Mouse (Mus musculus) myocyte (in vitro differentiated cells): ENCODE data around the gene Atxn7l3. TPM values are rescaled to one million over a fixed set of nuclear protein-coding genes. Genes with fewer than 3 reads are reported as not detected.

Experiments
- H3K27me3 ChIP-seq: one replicate; pipeline ENCODE4 v1.6.1; 2011; ENCODE audit not compliant: control insufficient read depth, insufficient read depth, insufficient read length
- H3K36me3 ChIP-seq: one replicate; pipeline ENCODE4 v1.6.1; 2011; ENCODE audit not compliant: control insufficient read depth, insufficient read depth
- H3K4me2 ChIP-seq: one replicate; pipeline ENCODE4 v1.6.1; 2011; ENCODE audit warnings: low read depth, control low read depth
- H3K4me3 ChIP-seq: one replicate; pipeline ENCODE4 v1.5.1; 2011; ENCODE audit warnings: mild to moderate bottlenecking, control low read depth, moderate library complexity
- H3K79me2 ChIP-seq: one replicate; pipeline ENCODE4 v1.6.1; 2011; ENCODE audit not compliant: control insufficient read depth, insufficient read depth
- H3ac ChIP-seq: one replicate; pipeline ENCODE4 v1.6.1; 2011; ENCODE audit not compliant: control insufficient read depth, insufficient read length
- CEBPB ChIP-seq: IDR thresholded peaks from 2 replicates; pipeline ENCODE4 v1.6.1; 2011; ENCODE audit warnings: mild to moderate bottlenecking, moderate library complexity; ENCODE audit not compliant: poor library complexity, insufficient read depth, severe bottlenecking
- E2F4 ChIP-seq: IDR thresholded peaks from one replicate; pipeline ENCODE4 v1.6.1; 2011; ENCODE audit warnings: mild to moderate bottlenecking, control low read depth, moderate library complexity; ENCODE audit not compliant: insufficient read depth
- MAX ChIP-seq: IDR thresholded peaks from one replicate; pipeline ENCODE4 v1.6.1; 2011; ENCODE audit warnings: low read depth, mild to moderate bottlenecking, control low read depth
- MYOD1 ChIP-seq, 3 experiments: IDR thresholded peaks; one replicate each; pipeline ENCODE4 v1.6.1; 2011; ENCODE audit warnings: control low read depth in 2 of 3, low read depth in 2 of 3, mild to moderate bottlenecking in 2 of 3, moderate library complexity in 1 of 3; ENCODE audit not compliant: insufficient read length in 2 of 3, control insufficient read depth in 1 of 3
- MYOG ChIP-seq, 3 experiments: IDR thresholded peaks; one replicate each; pipeline ENCODE4 v1.6.1; 2011; ENCODE audit warnings: control low read depth in 2 of 3, low read depth in 2 of 3, mild to moderate bottlenecking in 2 of 3; ENCODE audit not compliant: insufficient read length in 2 of 3, control insufficient read depth in 1 of 3, insufficient read depth in 1 of 3
- POLR2A ChIP-seq: IDR thresholded peaks from one replicate; pipeline ENCODE4 v1.6.1; 2011; ENCODE audit warnings: low read depth, mild to moderate bottlenecking, control low read depth, moderate library complexity; ENCODE audit not compliant: insufficient read length
- POLR2AphosphoS2 ChIP-seq: IDR thresholded peaks from one replicate; pipeline ENCODE4 v1.6.1; 2011; ENCODE audit warnings: low read depth, control low read depth; ENCODE audit not compliant: insufficient read length
- REST ChIP-seq: IDR thresholded peaks from one replicate; pipeline ENCODE4 v1.6.1; 2011; ENCODE audit warnings: mild to moderate bottlenecking, control low read depth, moderate library complexity; ENCODE audit not compliant: insufficient read depth, insufficient read length
- SRF ChIP-seq: IDR thresholded peaks from one replicate; pipeline ENCODE4 v1.6.1; 2011; ENCODE audit warnings: low read depth; ENCODE audit not compliant: control insufficient read depth, insufficient read length
- TCF12 ChIP-seq: IDR thresholded peaks from one replicate; pipeline ENCODE4 v1.6.1; 2011; ENCODE audit warnings: mild to moderate bottlenecking, control low read depth; ENCODE audit not compliant: poor library complexity, insufficient read depth, severe bottlenecking
- TCF3 ChIP-seq: IDR thresholded peaks from one replicate; pipeline ENCODE4 v1.6.1; 2011; ENCODE audit warnings: low read depth, control low read depth; ENCODE audit not compliant: insufficient read length
- USF1 ChIP-seq: IDR thresholded peaks from one replicate; pipeline ENCODE4 v1.6.1; 2011; ENCODE audit warnings: low read depth, mild to moderate bottlenecking, control low read depth, moderate library complexity
- polyA plus RNA-seq: library from polyadenylated mRNA; unstranded; fragments of >200 nt; fragmentation: generic; extraction: Trizol; gene quantifications from one replicate; pipeline ENCODE4 v1.2.1, GENCODE M21; 2012; ENCODE audit warnings: missing spikeins

Gene Atxn7l3
- polyA plus RNA-seq, 1 experiment: 39.5 TPM

DNA sequence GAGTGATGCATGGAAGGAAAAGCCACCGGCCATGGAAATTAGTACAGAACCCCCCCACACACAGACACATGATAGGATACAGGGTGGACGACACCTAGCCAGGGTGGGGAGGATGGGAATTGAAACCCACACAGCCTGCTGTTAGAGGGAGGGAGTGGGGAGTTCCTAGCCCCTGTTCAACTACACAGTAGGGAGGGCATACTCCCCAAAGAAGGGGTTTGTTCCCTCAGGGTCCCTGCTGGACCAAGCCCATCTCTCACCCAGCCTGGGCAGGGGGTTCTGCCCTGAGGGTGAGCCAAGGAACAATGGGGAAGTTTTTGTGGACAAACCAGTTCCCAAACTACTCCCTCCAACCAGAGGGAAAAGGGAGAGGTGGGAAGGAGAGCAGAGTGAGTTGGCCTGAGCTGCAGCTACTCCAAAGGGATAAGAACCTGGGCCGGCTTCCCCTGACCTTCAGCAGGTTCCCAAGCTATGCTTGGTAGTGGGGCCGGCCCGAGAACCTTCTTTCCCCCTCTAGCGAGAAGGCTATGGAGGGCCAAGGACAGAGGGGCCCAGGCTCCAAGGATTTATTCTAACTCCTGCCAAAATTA, 6.8 kb downstream of the Atxn7l3 start:
- no peak overlapping the region for H3K4me2 ChIP-seq
- H3ac ChIP-seq: no peak overlapping the region
- peaks cover 22% of the 10 kb centered on the region for H3K36me3 ChIP-seq
- peaks cover 19% of the 10 kb centered on the region for H3K79me2 ChIP-seq
- H3K27me3 ChIP-seq: no peaks in the 10 kb centered on the region
- H3K4me3 ChIP-seq: no peak overlapping the region
- TF ChIP-seq MYOG (IDR thresholded peaks at IDR 0.05; ENCODE audit: control insufficient read depth in 1 of 3, insufficient read depth in 1 of 3, insufficient read length in 2 of 3, low read depth in 2 of 3) (no peak), TCF3 (no peak), MYOD1 (IDR thresholded peaks at IDR 0.05; ENCODE audit: control insufficient read depth in 1 of 3, insufficient read length in 2 of 3, low read depth in 2 of 3) (no peak), E2F4 (no peak), TCF12 (no peak), USF1 (no peak), POLR2AphosphoS2 (no peak), SRF (no peak), POLR2A (no peak)

DNA sequence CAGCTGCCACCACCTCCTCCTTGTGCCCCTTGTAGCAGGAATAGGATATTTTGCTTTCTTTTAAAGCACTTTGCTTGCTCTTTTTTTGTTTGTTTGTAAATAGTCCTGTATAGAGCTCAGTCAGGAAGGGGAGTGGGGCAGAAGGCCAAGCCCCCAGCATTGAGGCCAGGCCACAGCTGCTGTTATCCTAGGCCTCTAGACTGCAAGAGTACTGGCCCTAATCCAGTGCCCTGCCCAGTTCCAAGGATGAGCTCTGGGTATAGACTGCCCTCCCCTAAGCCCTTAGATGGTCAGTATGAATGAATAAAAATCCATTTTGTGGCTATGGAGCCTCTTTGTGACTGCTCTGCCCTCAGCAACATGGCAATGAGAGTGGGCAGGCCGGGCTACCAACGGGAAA, 7.5 kb downstream of the Atxn7l3 start:
- Histone ChIP-seq H3K4me3 (no peak overlapping the region), H3K79me2 (peaks cover 14% of the 10 kb centered on the region), H3K27me3 (no peaks in the 10 kb centered on the region), H3K4me2 (no peak overlapping the region), H3ac (no peak overlapping the region), H3K36me3 (peaks cover 15% of the 10 kb centered on the region)
- peak; percentile 54 for TF ChIP-seq POLR2AphosphoS2
- TF ChIP-seq REST: no peak

DNA sequence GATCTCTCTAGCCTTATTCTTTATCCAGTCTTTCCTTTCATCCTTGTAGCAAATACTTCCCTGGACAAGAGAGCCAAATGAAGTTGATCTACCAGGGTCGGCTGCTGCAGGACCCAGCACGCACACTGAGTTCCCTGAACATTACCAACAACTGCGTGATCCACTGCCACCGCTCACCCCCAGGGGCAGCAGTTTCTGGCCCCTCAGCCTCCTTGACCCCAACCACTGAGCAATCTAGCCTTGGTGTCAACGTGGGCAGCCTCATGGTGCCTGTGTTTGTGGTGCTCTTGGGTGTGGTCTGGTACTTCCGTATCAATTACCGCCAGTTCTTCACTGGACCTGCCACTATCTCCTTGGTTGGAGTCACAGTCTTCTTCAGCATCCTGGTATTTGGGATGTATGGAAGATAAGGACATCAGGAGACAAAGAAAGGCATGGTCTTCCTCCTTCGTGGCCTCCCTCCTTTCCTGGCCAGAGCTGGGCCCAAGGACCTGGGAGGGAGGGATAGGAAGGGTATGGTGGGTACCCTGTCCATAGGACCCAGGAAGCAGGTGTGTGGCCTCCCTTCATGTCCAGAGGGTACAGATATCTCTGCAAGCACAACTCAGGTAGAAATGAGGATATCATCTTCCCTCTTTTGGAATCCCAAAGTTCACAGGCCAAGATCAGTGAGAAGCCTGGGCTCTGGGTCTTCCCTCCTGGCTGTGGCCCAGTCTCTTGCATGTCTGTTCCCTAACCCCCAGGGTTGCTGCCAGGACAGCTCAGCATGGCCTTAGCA, 8.2 kb downstream of the Atxn7l3 start:
- peak; percentile 55 for TF ChIP-seq POLR2AphosphoS2
- peak; percentile 35 for TF ChIP-seq POLR2A
- no peak for TF ChIP-seq REST
- no peak for TF ChIP-seq MYOG (IDR thresholded peaks at IDR 0.05; ENCODE audit: control insufficient read depth in 1 of 3, insufficient read depth in 1 of 3, insufficient read length in 2 of 3, low read depth in 2 of 3)
- Histone ChIP-seq H3K79me2 (peaks cover 14% of the 10 kb centered on the region), H3K27me3 (no peaks in the 10 kb centered on the region), H3K4me2 (no peak overlapping the region), H3K4me3 (no peak overlapping the region), H3K36me3 (peaks cover 10% of the 10 kb centered on the region), H3ac (no peak overlapping the region)

DNA sequence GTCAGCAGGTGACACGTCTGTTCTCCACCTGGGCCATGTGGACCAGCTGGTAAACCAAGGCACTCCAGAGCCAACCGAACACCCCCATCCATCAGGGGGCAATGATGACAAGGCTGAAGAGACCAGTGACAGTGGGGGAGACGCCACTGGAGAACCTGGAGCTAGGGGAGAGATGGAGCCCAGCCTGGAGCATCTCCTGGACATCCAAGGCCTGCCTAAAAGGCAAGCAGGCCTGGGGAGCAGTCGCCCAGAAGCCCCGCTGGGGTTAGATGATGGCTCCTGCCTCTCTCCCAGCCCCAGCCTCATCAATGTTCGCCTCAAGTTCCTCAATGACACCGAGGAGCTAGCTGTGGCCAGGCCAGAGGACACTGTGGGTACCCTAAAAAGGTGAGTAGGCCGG, 8.9 kb downstream of the Atxn7l3 start:
- Histone ChIP-seq H3K4me2 (no peak overlapping the region), H3K27me3 (no peaks in the 10 kb centered on the region), H3ac (no peak overlapping the region), H3K4me3 (no peak overlapping the region), H3K36me3 (peaks cover 4% of the 10 kb centered on the region), H3K79me2 (peaks cover 14% of the 10 kb centered on the region)
- TF ChIP-seq MYOD1 (IDR thresholded peaks at IDR 0.05; ENCODE audit: control insufficient read depth in 1 of 3, insufficient read length in 2 of 3, low read depth in 2 of 3): no peak
- no peak for TF ChIP-seq SRF
- no peak for TF ChIP-seq POLR2A
- no peak for TF ChIP-seq TCF12
- no peak for TF ChIP-seq MYOG (IDR thresholded peaks at IDR 0.05; ENCODE audit: control insufficient read depth in 1 of 3, insufficient read depth in 1 of 3, insufficient read length in 2 of 3, low read depth in 2 of 3)
- TF ChIP-seq POLR2AphosphoS2: no peak
- TF ChIP-seq TCF3: no peak
- TF ChIP-seq REST: no peak
- TF ChIP-seq E2F4: no peak
- no peak for TF ChIP-seq MAX
- no peak for TF ChIP-seq USF1
- TF ChIP-seq CEBPB: no peak

DNA sequence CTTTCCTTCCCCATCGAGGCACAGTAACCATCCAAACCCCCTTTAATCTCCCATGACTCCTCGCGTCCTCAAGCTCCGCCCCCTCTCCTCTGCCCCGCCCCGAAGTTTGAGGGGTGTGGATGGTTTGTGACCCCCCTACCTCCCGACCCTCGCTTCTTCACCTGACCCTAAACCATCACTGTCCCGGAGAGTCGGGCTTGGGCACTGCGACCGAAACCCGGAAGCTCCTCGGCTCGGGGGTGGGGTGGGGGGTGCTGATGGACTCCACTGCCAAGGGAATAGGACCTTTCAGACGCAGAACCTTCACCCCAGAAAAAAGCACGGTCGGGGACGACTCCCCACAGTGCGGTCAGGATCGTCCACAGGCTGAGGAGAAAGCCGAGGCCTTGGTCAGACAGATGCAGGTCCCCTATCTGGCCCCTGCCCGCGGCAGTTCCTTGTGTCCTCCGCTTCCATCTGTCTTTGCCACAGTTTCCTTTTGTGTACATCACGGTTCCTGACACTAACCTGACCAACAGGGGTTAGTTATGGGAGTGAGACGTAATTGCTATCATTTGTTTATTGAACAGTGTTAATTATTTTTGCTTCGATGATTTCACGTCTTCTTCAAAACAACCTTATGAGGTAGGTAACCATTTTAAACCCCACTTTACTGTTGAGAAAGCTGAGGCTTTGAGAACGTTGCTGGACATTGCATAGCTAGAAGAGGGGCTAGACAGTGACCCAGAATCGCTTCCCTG, 11.2 kb downstream of the Atxn7l3 start:
- TF ChIP-seq POLR2AphosphoS2 (peak; percentile 17), MYOG (IDR thresholded peaks at IDR 0.05; ENCODE audit: control insufficient read depth in 1 of 3, insufficient read depth in 1 of 3, insufficient read length in 2 of 3, low read depth in 2 of 3) (no peak)
- Histone ChIP-seq H3ac (peak overlapping the region; percentile 80), H3K4me3 (peak overlapping the region; percentile 80), H3K27me3 (no peaks in the 10 kb centered on the region), H3K4me2 (peak overlapping the region; percentile 83), H3K79me2 (peaks cover 14% of the 10 kb centered on the region), H3K36me3 (no peaks in the 10 kb centered on the region)
